Comparison of ENCODE assay signal across 9 mouse cellular contexts in genomic region chr4:84672181-84672791, GRCm38 (mm10). TPM values are rescaled to one million over a fixed set of nuclear protein-coding genes. Genes with fewer than 3 reads are reported as not detected.
A peak's percentile ranks its signal among the peaks of the same experiment; 100 is the strongest.
DNase-seq lines count a peak whose midpoint lies in the region; ATAC-seq lines count a peak whose summit lies in the region.
"Had no signal": no experiment of that assay in that cellular context is flagged by ENCODE, and none has a peak within 500 bp of the region (broad histone marks: within the 10 kb centered on the region; RNA-seq: fewer than 3 reads in every experiment).

No protein-coding gene starts in this region.

- H3K4me3 ChIP-seq in midbrain, embryonic 11.5 days (ENCODE audit: low read depth, low read length), result no peak overlapping the region

- peaks cover 14% of the 10 kb centered on the region for H3K4me1 ChIP-seq in midbrain, embryonic 11.5 days (ENCODE audit: control insufficient read depth, insufficient read depth, low read length)

- no peaks in the 10 kb centered on the region for H3K9me3 ChIP-seq in midbrain, embryonic 11.5 days (ENCODE audit: control insufficient read depth, low read length)

- peaks cover 56% of the 10 kb centered on the region for H3K27me3 ChIP-seq in midbrain, embryonic 11.5 days (ENCODE audit: control insufficient read depth, insufficient read depth, low read length)

- no peak overlapping the region for H3K4me2 ChIP-seq in midbrain, embryonic 11.5 days

- no peaks in the 10 kb centered on the region for H3K36me3 ChIP-seq in midbrain, embryonic 11.5 days (ENCODE audit: control insufficient read depth, insufficient read depth, low read length)

- H3K27ac ChIP-seq in midbrain, embryonic 11.5 days (ENCODE audit: low read depth, low read length), result no peak overlapping the region

- ATAC-seq in midbrain, embryonic 11.5 days (ENCODE audit: low FRiP score), result no peak

- WGBS in midbrain, embryonic 11.5 days, result 19% methylated on average over 14 of the region's 14 CpGs

- H3K9ac ChIP-seq in midbrain, embryonic 11.5 days (ENCODE audit: low read length), result no peak overlapping the region

- DNase-seq in adrenal gland, postnatal 14 days, result peak; percentile 8
- DNase-seq in adrenal gland, adult 8-10 months, result no peak
- peak; percentile 4 for DNase-seq in urinary bladder, postnatal 25 days (ENCODE audit: low spot score)
- no peak for DNase-seq in urinary bladder, postnatal 10 days (ENCODE audit: low spot score)
- DNase-seq in midbrain, embryonic 11.5 days (ENCODE audit: low spot score, missing footprints), result peak; percentile 87
- no peak for DNase-seq in layer of hippocampus, adult 11-12 months (ENCODE audit: low spot score)
- DNase-seq in gastrocnemius, postnatal 10 days, result no peak
- DNase-seq in cerebellum, postnatal 25 days, result no peak
- DNase-seq: B cell, adult 2 months had no signal

RNA-seq across cellular contexts. Expression of gene Bnc2, which starts 2.8 kb away (rescaled TPM):
- 6.2 and 7.9 TPM in 2 replicates for total RNA-seq in adrenal gland, postnatal 14 days (2021)
- total RNA-seq in adrenal gland, adult 8-10 months (2022), result 10 to 100 TPM; 11.9 to 18.9 (median 15.8) TPM
- polyA plus RNA-seq in midbrain, embryonic 11.5 days (2014; fragmentation: Nextera tagmentation; extraction: Ambion mirVana), result 8.9 and 9.1 TPM in 2 replicates
- 10 to 100 TPM in 1 of 2 experiments, 1 to 10 TPM in 1; 8.0 to 11.0 TPM for total RNA-seq in gastrocnemius, postnatal 10 days (2021)

Comparison
In these comparisons a context has a peak if more than half of its experiments do, and no peak if none do; other contexts are left out.
1. DNase-seq: peak in adrenal gland, postnatal 14 days (single experiment), urinary bladder, postnatal 25 days (single experiment) and midbrain, embryonic 11.5 days (single experiment); none in adrenal gland, adult 8-10 months (single experiment), urinary bladder, postnatal 10 days (single experiment), layer of hippocampus, adult 11-12 months (single experiment), gastrocnemius, postnatal 10 days (single experiment) and cerebellum, postnatal 25 days (0 of 2).